Mouse (Mus musculus) intestine, embryonic 15.5 days (tissue): ENCODE data around the gene Hectd4. TPM values are rescaled to one million over a fixed set of nuclear protein-coding genes. Genes with fewer than 3 reads are reported as not detected.

Experiments
- ATAC-seq: fragments of 200-750 bp; cut with Nextera tagmentation; 2 replicates; pipeline ENCODE4 v1.8.0; 2017; ENCODE audit warnings: moderate TSS enrichment, moderate library complexity
- H3K27ac ChIP-seq: fragments of 300-500 bp; sonication (generic); 2 replicates; pipeline ENCODE4 v1.5.1; 2015; ENCODE audit warnings: mild to moderate bottlenecking, inconsistent platforms
- H3K27me3 ChIP-seq: fragments of 300-500 bp; sonication (generic); replicated peaks from 2 replicates; pipeline ENCODE4 v1.6.1; 2015; ENCODE audit warnings: inconsistent platforms
- H3K36me3 ChIP-seq: fragments of 300-500 bp; sonication (generic); 2 replicates; pipeline ENCODE4 v1.6.1; 2015; ENCODE audit warnings: inconsistent platforms
- H3K4me1 ChIP-seq: fragments of 300-500 bp; sonication (generic); replicated peaks from 2 replicates; pipeline ENCODE4 v1.6.1; 2015; ENCODE audit warnings: inconsistent platforms
- H3K4me2 ChIP-seq: fragments of 300-500 bp; sonication (generic); replicated peaks from 2 replicates; pipeline ENCODE4 v1.6.1; 2015; ENCODE audit warnings: mild to moderate bottlenecking, inconsistent platforms
- H3K4me3 ChIP-seq: fragments of 300-500 bp; sonication (generic); replicated peaks from 2 replicates; pipeline ENCODE4 v1.5.1; 2015; ENCODE audit warnings: inconsistent platforms
- H3K9ac ChIP-seq: fragments of 300-500 bp; sonication (generic); 2 replicates; pipeline ENCODE4 v1.6.1; 2015; ENCODE audit warnings: inconsistent platforms
- H3K9me3 ChIP-seq: fragments of 300-500 bp; sonication (generic); 2 replicates; pipeline ENCODE4 v1.6.1; 2016; ENCODE audit warnings: inconsistent platforms
- WGBS: fragments of 180-500 bp; shearing (Covaris S2); methylation state at CpG from one replicate; pipeline ENCODE4 v1.1.7; 2015; 5-methylcytosine and 5-hydroxymethylcytosine counted together
- polyA plus RNA-seq: library from polyadenylated mRNA; unstranded; fragments of >200 nt; fragmentation: Nextera tagmentation; extraction: Ambion mirVana; gene quantifications from 2 replicates; pipeline ENCODE4 v1.2.1, GENCODE M21; 2015

Gene Hectd4
- polyA plus RNA-seq, result 3.9 and 4.2 TPM in 2 replicates

DNA sequence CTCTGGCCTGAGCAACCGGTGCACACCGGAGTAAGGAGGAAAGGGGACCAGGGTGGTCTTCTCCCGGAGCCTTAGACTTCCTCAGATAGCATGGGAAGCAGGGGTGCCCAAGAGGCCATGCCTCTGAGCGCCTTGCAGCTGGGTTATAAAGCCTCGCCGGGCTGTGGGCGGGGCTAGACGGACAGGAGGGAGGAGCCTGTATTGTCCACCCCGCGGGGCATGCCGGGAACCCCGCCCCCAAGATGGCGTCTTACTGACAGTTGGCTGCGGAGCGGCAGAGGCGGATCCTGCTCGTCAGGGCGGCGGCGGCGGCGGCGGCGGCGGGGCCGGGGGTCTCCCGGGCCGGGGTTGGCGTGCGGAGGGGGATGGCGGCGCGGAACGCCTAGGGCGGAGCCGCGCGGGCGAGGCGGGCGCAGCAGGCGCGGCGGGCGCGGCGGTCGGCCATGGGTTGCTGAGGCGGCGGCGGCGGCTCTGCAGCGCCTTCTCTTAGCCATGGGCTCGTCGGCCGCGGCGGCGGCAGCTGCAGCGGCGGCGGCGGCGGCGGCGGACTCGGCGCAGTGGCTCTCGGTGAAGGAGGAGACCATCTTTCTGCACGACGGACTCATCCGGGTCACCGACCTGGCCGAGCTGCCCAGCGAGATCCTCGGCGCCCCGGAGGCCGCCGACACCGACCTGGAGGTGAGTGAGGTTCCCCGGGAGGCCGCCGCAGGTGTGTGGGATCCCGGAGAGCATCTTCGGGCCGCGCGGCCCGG, at the start of gene Hectd4:
Hectd4 (plus strand) TSS at position 240 of the 752 bp plus-strand sequence.
- Histone ChIP-seq H3K4me3 (peak within 1 kb of the TSS; percentile 97), H3K36me3 (no peaks in the 10 kb centered on the region), H3K27ac (peak within 1 kb of the TSS; percentile 86), H3K27me3 (no peaks in the 10 kb centered on the region), H3K9ac (peak within 1 kb of the TSS; percentile 94), H3K9me3 (no peaks in the 10 kb centered on the region), H3K4me1 (peaks cover 4% of the 10 kb centered on the region; the same call in 1 of the 2 replicates), H3K4me2 (peak within 1 kb of the TSS; percentile 75)
- 0% methylated on average over 55 of the region's 90 CpGs for WGBS
- peak; percentile 90 for ATAC-seq

DNA sequence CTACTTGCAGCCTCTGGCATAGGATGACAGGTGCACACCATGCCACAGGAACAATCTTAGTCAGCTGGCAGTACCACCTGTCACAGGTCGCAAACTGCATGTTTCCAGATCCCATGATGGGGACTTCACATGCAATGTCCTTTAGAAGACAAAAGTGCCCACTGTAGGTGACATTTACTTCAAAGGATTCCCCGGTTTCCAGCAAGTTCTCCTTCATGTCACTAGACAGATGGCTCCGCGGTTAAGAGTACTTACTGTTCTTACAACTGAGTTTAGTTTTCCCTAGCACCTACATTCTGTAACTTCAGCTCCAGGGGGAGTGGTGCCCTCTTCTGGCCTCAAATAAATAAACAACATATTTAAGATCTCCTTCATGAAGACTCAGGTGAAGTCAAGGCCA, 47.2 kb upstream of the Hectd4 start:
- no peak overlapping the region for H3K27ac ChIP-seq
- H3K36me3 ChIP-seq, result 0 out of 2 replicates have a peak, but pooled peaks cover 6% of the 10 kb centered on the region
- no peak for ATAC-seq
- H3K27me3 ChIP-seq, result no peaks in the 10 kb centered on the region
- H3K4me2 ChIP-seq, result no peak overlapping the region
- no peak overlapping the region for H3K4me3 ChIP-seq
- WGBS, result 89% methylated on average over 4 of the region's 4 CpGs
- no peak overlapping the region for H3K9ac ChIP-seq
- H3K4me1 ChIP-seq, result no peaks in the 10 kb centered on the region
- H3K9me3 ChIP-seq, result no peaks in the 10 kb centered on the region

DNA sequence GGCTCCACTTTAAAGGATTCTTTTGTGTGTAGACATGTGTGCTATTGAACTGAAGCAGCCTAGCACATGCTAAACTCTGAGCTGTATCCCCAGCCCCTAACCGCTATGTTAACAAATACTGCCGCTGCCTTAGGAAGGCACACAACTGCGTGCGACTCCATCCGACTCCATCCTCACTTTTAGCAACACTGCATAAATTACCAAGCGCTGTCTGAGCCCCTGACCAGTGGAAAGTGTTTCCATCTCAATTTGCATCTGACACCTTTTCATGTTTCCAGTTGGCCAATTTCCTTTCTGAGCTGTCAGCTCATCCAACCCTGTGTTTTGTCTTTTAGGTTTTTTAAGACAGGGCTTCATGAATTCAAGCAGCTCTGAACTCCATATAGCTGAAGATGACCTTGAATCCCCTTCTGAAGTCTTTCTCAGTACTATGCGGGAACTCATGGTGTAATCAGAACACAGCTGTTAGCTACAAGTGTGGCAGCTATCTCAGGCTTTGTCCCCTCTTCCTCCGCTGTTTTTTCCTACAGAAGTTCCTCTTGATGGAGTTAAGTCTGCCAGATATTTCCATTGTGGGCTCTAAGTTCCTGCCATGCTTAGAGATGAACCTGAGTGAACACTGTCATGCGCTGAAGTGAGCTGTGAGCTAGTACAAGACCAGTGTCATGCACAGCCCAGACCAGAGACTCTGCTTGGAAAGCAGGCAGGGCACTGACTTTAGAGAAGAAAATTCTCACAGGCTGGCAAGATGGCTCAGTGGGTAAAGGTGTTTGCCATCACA, 40.8 kb upstream of the Hectd4 start:
- no peak overlapping the region for H3K4me2 ChIP-seq
- no peaks in the 10 kb centered on the region for H3K4me1 ChIP-seq
- no peak overlapping the region for H3K9ac ChIP-seq
- no peaks in the 10 kb centered on the region for H3K36me3 ChIP-seq
- ATAC-seq, result no peak
- no peak overlapping the region for H3K27ac ChIP-seq
- no peaks in the 10 kb centered on the region for H3K9me3 ChIP-seq
- no peak overlapping the region for H3K4me3 ChIP-seq
- 68% methylated on average over 9 of the region's 9 CpGs for WGBS
- no peaks in the 10 kb centered on the region for H3K27me3 ChIP-seq

DNA sequence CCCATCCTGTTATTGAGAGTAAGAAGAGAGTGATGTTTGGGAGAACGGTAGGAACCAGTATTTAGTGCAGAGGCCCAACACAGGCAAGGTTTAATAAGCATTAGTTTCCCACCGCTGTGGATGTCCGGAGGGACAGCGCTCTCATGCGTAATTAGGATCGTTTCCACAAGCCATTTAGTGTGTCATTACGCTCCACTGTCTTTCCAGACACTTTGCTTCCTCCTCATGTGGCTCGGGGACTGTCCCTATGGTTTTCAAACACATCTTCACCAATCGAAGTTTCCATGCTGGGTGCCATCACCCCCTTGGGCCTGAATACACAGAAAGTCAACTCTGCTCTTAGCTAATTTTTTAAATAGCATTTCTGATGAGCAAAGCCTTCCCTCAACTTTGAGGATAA, 36.8 kb upstream of the Hectd4 start:
- H3K27ac ChIP-seq, result no peak overlapping the region
- WGBS, result 75% methylated on average over 9 of the region's 9 CpGs
- H3K27me3 ChIP-seq, result no peaks in the 10 kb centered on the region
- H3K4me3 ChIP-seq, result no peak overlapping the region
- H3K4me2 ChIP-seq, result no peak overlapping the region
- H3K9me3 ChIP-seq, result no peaks in the 10 kb centered on the region
- no peaks in the 10 kb centered on the region; the same call in 1 of the 2 replicates for H3K36me3 ChIP-seq
- H3K9ac ChIP-seq, result no peak overlapping the region
- peaks cover 29% of the 10 kb centered on the region for H3K4me1 ChIP-seq
- no peak for ATAC-seq

DNA sequence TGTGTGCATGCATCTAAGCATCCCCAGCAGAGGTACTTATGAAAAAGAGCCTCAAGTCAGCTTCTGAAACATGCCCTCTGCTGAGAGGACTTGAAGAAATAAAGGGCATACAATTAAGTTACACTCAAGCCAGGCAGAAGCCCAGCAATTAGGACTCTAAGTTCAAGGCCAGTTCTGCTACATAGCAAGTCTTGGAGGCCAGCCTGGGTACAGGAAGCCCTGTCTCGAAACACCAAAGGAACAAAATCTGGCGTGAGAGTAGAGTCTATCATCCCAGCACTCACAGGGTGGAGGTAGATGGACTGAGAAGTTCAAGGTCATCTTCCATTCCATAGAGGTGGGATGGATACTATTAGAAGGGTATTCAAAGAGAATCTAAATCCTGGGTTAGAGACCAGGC, 35.6 kb upstream of the Hectd4 start:
- Histone ChIP-seq H3K9me3 (no peaks in the 10 kb centered on the region), H3K27ac (no peak overlapping the region), H3K36me3 (no peaks in the 10 kb centered on the region; the same call in 1 of the 2 replicates), H3K27me3 (no peaks in the 10 kb centered on the region), H3K9ac (no peak overlapping the region), H3K4me3 (no peak overlapping the region), H3K4me1 (peaks cover 33% of the 10 kb centered on the region), H3K4me2 (no peak overlapping the region)
- ATAC-seq, result no peak
- WGBS, result 65% methylated on average over 2 of the region's 2 CpGs

DNA sequence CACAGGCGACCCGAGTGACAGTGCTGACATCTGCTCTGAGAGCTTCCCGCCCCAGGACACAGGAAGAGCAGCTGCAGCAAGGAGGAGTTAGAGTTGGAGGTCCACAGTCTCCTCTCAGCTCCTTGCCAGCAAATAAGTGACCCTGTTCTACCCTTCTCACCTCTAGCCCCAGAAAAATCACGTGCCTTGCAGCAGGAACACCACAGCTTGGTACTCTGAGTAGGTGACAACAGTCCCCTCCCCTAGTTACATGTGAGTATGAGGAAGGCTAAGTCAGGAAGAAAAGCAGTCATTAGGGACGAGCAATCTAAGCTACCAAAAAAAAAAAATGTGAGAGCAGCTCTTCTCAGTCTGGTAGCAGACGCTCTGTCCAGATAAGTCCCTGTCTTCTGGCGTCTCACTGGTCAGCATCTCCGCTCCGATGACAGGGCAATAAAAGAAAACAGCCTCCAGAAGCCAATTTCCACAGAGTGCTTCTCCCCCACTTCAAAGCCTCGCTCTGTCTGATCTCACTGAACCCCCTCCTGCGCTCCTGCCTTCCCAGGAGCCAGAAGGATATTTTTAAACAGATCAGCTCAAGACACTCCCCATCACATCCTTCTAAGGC, 35.0 kb upstream of the Hectd4 start:
- Histone ChIP-seq H3K27ac (peak overlapping the region; percentile 23; the same call in 1 of the 2 replicates), H3K4me3 (no peak overlapping the region), H3K9ac (no peak overlapping the region), H3K4me1 (peaks cover 33% of the 10 kb centered on the region), H3K4me2 (peak overlapping the region; percentile 12; the same call in 1 of the 2 replicates), H3K9me3 (no peaks in the 10 kb centered on the region), H3K36me3 (no peaks in the 10 kb centered on the region; the same call in 1 of the 2 replicates), H3K27me3 (no peaks in the 10 kb centered on the region)
- WGBS, result 14% methylated on average over 11 of the region's 11 CpGs
- peak; percentile 14; the same call in 1 of the 2 replicates for ATAC-seq

DNA sequence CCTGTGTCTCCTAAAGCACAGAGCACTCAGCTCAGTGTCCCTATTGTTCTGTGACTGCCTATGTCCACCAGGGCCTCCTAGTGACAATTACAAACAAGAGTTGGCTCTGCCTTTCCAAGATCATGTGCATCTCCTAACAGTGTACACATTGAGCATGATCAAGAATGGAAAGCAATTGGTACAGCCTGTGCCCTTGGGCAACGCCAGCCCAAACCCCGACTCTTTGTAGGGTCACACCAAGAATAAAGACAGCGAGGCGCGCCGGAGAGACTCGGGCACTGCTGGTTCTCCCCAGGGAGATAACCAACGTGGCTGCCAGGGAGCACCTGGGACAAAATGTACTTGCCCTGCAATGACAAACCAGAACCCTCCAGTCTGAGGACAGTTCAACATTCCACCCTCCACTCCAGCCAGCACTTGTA, 32.4 kb upstream of the Hectd4 start:
- 90% methylated on average over 8 of the region's 8 CpGs for WGBS
- H3K4me1 ChIP-seq, result peaks cover 38% of the 10 kb centered on the region
- H3K36me3 ChIP-seq, result no peaks in the 10 kb centered on the region; the same call in 1 of the 2 replicates
- H3K4me3 ChIP-seq, result no peak overlapping the region
- no peak for ATAC-seq
- no peak overlapping the region for H3K4me2 ChIP-seq
- no peak overlapping the region for H3K9ac ChIP-seq
- no peaks in the 10 kb centered on the region for H3K9me3 ChIP-seq
- H3K27ac ChIP-seq, result no peak overlapping the region
- no peaks in the 10 kb centered on the region for H3K27me3 ChIP-seq

DNA sequence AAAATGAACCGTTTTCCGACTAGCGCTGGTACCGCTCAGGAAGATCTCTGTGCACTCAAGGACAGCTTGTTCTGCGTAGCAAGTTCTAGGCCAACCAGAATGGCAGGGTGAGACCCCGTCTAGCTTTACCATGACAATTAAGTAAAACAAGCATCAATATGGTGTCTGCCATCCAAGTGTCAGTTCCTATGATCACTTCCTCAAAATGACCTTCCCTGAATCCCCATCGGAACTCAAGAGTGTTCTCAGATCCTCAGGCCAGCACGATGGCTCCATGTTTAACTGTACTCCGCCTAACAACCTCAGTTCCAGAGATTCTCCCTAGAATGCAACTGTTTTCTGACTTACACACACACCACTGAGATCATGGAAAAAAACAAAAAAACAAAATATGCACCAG, 31.8 kb upstream of the Hectd4 start:
- H3K4me2 ChIP-seq, result no peak overlapping the region
- H3K9ac ChIP-seq, result no peak overlapping the region
- no peaks in the 10 kb centered on the region; the same call in 1 of the 2 replicates for H3K36me3 ChIP-seq
- no peak for ATAC-seq
- H3K27ac ChIP-seq, result no peak overlapping the region
- no peak overlapping the region for H3K4me3 ChIP-seq
- H3K4me1 ChIP-seq, result peaks cover 38% of the 10 kb centered on the region
- no peaks in the 10 kb centered on the region for H3K9me3 ChIP-seq
- WGBS, result 92% methylated on average over 9 of the region's 9 CpGs
- no peaks in the 10 kb centered on the region for H3K27me3 ChIP-seq

DNA sequence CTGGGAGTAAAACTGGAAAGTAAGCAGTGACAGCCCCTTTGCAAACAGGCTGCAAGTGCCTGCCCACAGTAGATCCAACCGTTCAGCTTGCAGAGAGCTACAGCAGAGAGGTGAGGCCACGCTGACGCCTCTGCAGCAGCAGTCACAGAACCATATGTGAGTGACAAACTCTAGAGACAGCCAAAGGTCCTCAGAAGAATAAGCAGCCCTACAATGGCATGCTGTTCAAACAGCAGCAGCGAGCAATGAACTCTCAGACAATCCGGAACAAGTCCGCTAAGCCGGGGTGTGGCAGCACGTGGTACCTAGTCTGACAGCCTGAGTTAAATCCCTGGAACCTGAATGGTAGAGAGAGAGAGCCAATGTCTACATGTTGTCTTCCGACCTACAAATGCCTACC, 30.8 kb upstream of the Hectd4 start:
- no peak overlapping the region for H3K27ac ChIP-seq
- H3K4me2 ChIP-seq, result peak overlapping the region; percentile 27; the same call in 1 of the 2 replicates
- peak; percentile 38 for ATAC-seq

DNA sequence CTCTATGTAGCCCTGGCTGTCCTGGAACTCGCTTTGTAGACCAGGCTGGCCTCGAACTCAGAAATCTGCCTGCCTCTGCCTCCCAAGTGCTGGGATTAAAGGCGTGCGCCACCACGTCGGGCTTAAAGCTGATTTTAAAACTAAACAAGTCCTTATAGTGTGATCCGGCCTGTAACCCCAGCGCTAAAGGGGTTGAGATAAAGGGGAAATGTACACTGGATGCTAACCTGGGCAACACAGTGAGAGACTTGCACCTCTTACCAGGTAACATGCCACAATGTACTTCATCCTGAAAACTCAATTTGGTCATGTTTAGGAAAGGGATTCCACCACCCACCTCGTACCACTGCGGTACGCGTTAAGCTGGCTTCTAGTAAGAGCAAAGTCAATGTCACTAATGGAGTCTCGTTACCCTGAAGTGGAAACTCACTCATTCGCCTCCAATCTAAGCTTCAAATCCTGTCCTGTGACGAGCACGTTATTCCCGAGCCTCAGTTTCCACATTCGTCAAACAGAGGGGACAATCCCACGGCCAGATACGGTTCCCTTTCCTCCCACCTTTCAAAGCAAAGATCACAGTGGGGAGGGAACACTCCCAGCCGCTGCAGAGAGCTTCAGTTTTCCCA, 29.7 kb upstream of the Hectd4 start:
- Histone ChIP-seq H3K4me3 (peak overlapping the region; percentile 88), H3K27me3 (no peaks in the 10 kb centered on the region), H3K4me1 (peaks cover 28% of the 10 kb centered on the region), H3K4me2 (peak overlapping the region; percentile 76), H3K36me3 (no peaks in the 10 kb centered on the region; the same call in 1 of the 2 replicates), H3K9ac (peak overlapping the region; percentile 91), H3K9me3 (no peaks in the 10 kb centered on the region), H3K27ac (peak overlapping the region; percentile 76)
- ATAC-seq, result no peak
- 28% methylated on average over 21 of the region's 21 CpGs for WGBS

More for the DNA sequence above, 30.8 kb upstream of the Hectd4 start:
- H3K4me1 ChIP-seq, result peaks cover 38% of the 10 kb centered on the region
- no peaks in the 10 kb centered on the region for H3K27me3 ChIP-seq
- no peaks in the 10 kb centered on the region for H3K9me3 ChIP-seq
- H3K36me3 ChIP-seq, result no peaks in the 10 kb centered on the region; the same call in 1 of the 2 replicates
- H3K4me3 ChIP-seq, result no peak overlapping the region
- 52% methylated on average over 9 of the region's 9 CpGs for WGBS
- no peak overlapping the region for H3K9ac ChIP-seq

DNA sequence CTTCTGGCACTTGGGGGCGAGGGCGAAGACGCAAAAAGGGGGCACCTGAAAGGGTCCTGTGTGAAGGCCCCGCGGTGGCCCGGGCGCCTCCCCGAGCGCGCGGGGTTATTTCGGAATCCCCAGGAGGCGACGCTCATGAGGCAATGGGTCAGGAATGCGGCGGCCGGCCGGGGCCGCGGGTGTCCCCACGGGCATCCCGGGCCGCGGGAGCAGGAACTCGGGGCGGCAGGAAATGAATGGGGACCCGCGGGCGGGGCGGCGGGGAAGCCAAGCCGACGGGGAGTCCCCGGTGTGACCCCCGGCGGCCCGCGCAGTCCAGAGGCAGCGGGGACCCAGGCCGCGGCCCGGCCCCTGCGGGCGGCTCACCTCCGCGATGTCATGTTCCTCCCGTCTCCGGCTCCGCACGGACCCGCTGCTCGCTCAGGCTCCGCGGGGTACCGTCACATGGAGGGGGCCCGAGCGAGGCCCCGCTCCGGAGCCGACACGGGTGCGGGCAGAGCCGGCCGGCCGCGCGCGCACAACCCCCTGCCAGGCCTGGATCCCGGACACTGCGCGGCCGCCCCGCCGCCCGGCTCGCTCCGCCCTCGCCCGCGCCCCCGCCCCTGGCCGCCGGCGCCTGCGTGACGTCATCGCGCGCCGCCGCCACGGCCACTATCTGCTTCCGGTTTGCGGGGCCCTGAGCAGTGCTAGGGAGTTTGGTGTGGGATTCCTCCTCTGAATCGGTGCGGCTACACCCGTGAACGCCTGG, 29.0 kb upstream of the Hectd4 start, which contains the start of gene Ptpn11:
Ptpn11 (minus strand) TSS at position 562 of the 748 bp plus-strand sequence.
- Histone ChIP-seq H3K36me3 (no peaks in the 10 kb centered on the region; the same call in 1 of the 2 replicates), H3K27ac (peak within 1 kb of the TSS; percentile 76), H3K4me1 (peaks cover 22% of the 10 kb centered on the region), H3K9me3 (no peaks in the 10 kb centered on the region), H3K27me3 (no peaks in the 10 kb centered on the region), H3K9ac (peak within 1 kb of the TSS; percentile 91), H3K4me2 (peak within 1 kb of the TSS; percentile 76), H3K4me3 (peak within 1 kb of the TSS; percentile 88)
- ATAC-seq, result peak; percentile 97
- WGBS, result under 1% methylated on average over 93 of the region's 98 CpGs
